Mouse (Mus musculus): Measurements from ENCODE around the gene Urb2. TPM values are rescaled to one million over a fixed set of nuclear protein-coding genes. Genes with fewer than 3 reads are reported as not detected.
A peak's percentile ranks its signal among the peaks of the same experiment; 100 is the strongest.

Urb2 gene
- polyA plus RNA-seq, 1 experiment from 2014 or later: 1.2 TPM

GRCm38 (mm10) chr8:124067059-124067750 lies 45.9 kb downstream of the Urb2 start:
- no peak overlapping the region for H3K4me3 ChIP-seq (ENCODE audit: low read depth, low read length)
- no peaks in the 10 kb centered on the region for H3K9me3 ChIP-seq (ENCODE audit: low read length)
- no peak overlapping the region for H3K4me2 ChIP-seq (ENCODE audit: low read depth, low read length)
- H3K27me3 ChIP-seq (ENCODE audit: insufficient read depth, low read length): no peaks in the 10 kb centered on the region
- H3K9ac ChIP-seq (replicated peaks): no peak overlapping the region
- DNase-seq: no peak
- H3K4me1 ChIP-seq (ENCODE audit: insufficient read depth): no peaks in the 10 kb centered on the region; the same call in 1 of the 2 replicates
- no peak overlapping the region for H3K27ac ChIP-seq (ENCODE audit: low read depth)
- no peaks in the 10 kb centered on the region for H3K36me3 ChIP-seq (replicated peaks; ENCODE audit: insufficient read depth, low read length)
- no peak for ATAC-seq
- no peak for TF ChIP-seq CTCF (IDR thresholded peaks at IDR 0.05; ENCODE audit: low read depth)
- no peak for TF ChIP-seq EP300 (IDR thresholded peaks at IDR 0.05; ENCODE audit: low read depth)
- WGBS (ENCODE audit: insufficient replicate concordance): 67% methylated on average over 4 of the region's 4 CpGs

- no peak; the same call in 1 of the 2 replicates for ATAC-seq
- no peak overlapping the region for H3K27ac ChIP-seq (ENCODE audit: low read depth)
- 42% methylated on average over 18 of the region's 18 CpGs for WGBS (ENCODE audit: insufficient replicate concordance)
Observed at GRCm38 (mm10) chr8:124070363-124071324, 49.3 kb downstream of the Urb2 start.

GRCm38 (mm10) chr8:124075977-124076376 lies 54.7 kb downstream of the Urb2 start:
- ATAC-seq: no peak

More at GRCm38 (mm10) chr8:124070363-124071324, 49.3 kb downstream of the Urb2 start:
- Histone ChIP-seq H3K9ac (replicated peaks) (no peak overlapping the region), H3K27me3 (ENCODE audit: insufficient read depth, low read length) (no peaks in the 10 kb centered on the region), H3K36me3 (replicated peaks; ENCODE audit: insufficient read depth, low read length) (no peaks in the 10 kb centered on the region), H3K4me2 (ENCODE audit: low read depth, low read length) (no peak overlapping the region), H3K9me3 (ENCODE audit: low read length) (no peaks in the 10 kb centered on the region), H3K4me1 (ENCODE audit: insufficient read depth) (no peaks in the 10 kb centered on the region; the same call in 1 of the 2 replicates), H3K4me3 (ENCODE audit: low read depth, low read length) (no peak overlapping the region)
- no peak for DNase-seq
- no peak for TF ChIP-seq EP300 (IDR thresholded peaks at IDR 0.05; ENCODE audit: low read depth)
- TF ChIP-seq CTCF (IDR thresholded peaks at IDR 0.05; ENCODE audit: low read depth): no peak

GRCm38 (mm10) chr8:124076416-124076815 lies 55.1 kb downstream of the Urb2 start:
- no peak overlapping the region for H3K4me2 ChIP-seq (ENCODE audit: low read depth, low read length)
- H3K4me3 ChIP-seq (ENCODE audit: low read depth, low read length): no peak overlapping the region
- H3K9me3 ChIP-seq (ENCODE audit: low read length): no peaks in the 10 kb centered on the region
- no peaks in the 10 kb centered on the region for H3K36me3 ChIP-seq (replicated peaks; ENCODE audit: insufficient read depth, low read length)
- no peak for TF ChIP-seq EP300 (IDR thresholded peaks at IDR 0.05; ENCODE audit: low read depth)
- no peak for TF ChIP-seq CTCF (IDR thresholded peaks at IDR 0.05; ENCODE audit: low read depth)
- H3K4me1 ChIP-seq (ENCODE audit: insufficient read depth): peaks cover 3% of the 10 kb centered on the region
- H3K9ac ChIP-seq (replicated peaks): no peak overlapping the region
- DNase-seq (no peak), ATAC-seq (no peak)
- 73% methylated on average over 3 of the region's 3 CpGs for WGBS (ENCODE audit: insufficient replicate concordance)
- H3K27ac ChIP-seq (ENCODE audit: low read depth): no peak overlapping the region
- no peaks in the 10 kb centered on the region for H3K27me3 ChIP-seq (ENCODE audit: insufficient read depth, low read length)

More at GRCm38 (mm10) chr8:124075977-124076376, 54.7 kb downstream of the Urb2 start:
- no peak overlapping the region for H3K4me3 ChIP-seq (ENCODE audit: low read depth, low read length)
- H3K9ac ChIP-seq (replicated peaks): no peak overlapping the region
- no peak overlapping the region for H3K4me2 ChIP-seq (ENCODE audit: low read depth, low read length)
- H3K9me3 ChIP-seq (ENCODE audit: low read length): no peaks in the 10 kb centered on the region
- no peak overlapping the region for H3K27ac ChIP-seq (ENCODE audit: low read depth)
- H3K27me3 ChIP-seq (ENCODE audit: insufficient read depth, low read length): no peaks in the 10 kb centered on the region
- no peaks in the 10 kb centered on the region for H3K36me3 ChIP-seq (replicated peaks; ENCODE audit: insufficient read depth, low read length)
- peaks cover 3% of the 10 kb centered on the region for H3K4me1 ChIP-seq (ENCODE audit: insufficient read depth)
- 73% methylated on average over 8 of the region's 8 CpGs for WGBS (ENCODE audit: insufficient replicate concordance)
- DNase-seq: no peak
- TF ChIP-seq EP300 (IDR thresholded peaks at IDR 0.05; ENCODE audit: low read depth) (no peak), CTCF (IDR thresholded peaks at IDR 0.05; ENCODE audit: low read depth) (no peak)

GRCm38 (mm10) chr8:124077377-124077776 lies 56.1 kb downstream of the Urb2 start:
- Histone ChIP-seq H3K36me3 (replicated peaks; ENCODE audit: insufficient read depth, low read length) (no peaks in the 10 kb centered on the region), H3K4me2 (ENCODE audit: low read depth, low read length) (peak overlapping the region; percentile 16; the same call in 1 of the 2 replicates), H3K27me3 (ENCODE audit: insufficient read depth, low read length) (no peaks in the 10 kb centered on the region), H3K4me3 (ENCODE audit: low read depth, low read length) (no peak overlapping the region), H3K9me3 (ENCODE audit: low read length) (no peaks in the 10 kb centered on the region), H3K4me1 (ENCODE audit: insufficient read depth) (peaks cover 3% of the 10 kb centered on the region), H3K9ac (replicated peaks) (no peak overlapping the region), H3K27ac (ENCODE audit: low read depth) (no peak overlapping the region)
- ATAC-seq (peak; percentile 79), DNase-seq (no peak)
- TF ChIP-seq CTCF (IDR thresholded peaks at IDR 0.05; ENCODE audit: low read depth) (no peak), EP300 (IDR thresholded peaks at IDR 0.05; ENCODE audit: low read depth) (peak; percentile 26; the same call in 1 of the 2 replicates)
- WGBS (ENCODE audit: insufficient replicate concordance): 48% methylated on average over 8 of the region's 8 CpGs

- Histone ChIP-seq H3K27me3 (ENCODE audit: insufficient read depth, low read length) (no peaks in the 10 kb centered on the region), H3K9ac (replicated peaks) (no peak overlapping the region), H3K36me3 (replicated peaks; ENCODE audit: insufficient read depth, low read length) (no peaks in the 10 kb centered on the region), H3K4me3 (ENCODE audit: low read depth, low read length) (no peak overlapping the region), H3K27ac (ENCODE audit: low read depth) (no peak overlapping the region), H3K4me1 (ENCODE audit: insufficient read depth) (peaks cover 3% of the 10 kb centered on the region), H3K4me2 (ENCODE audit: low read depth, low read length) (peak overlapping the region; percentile 16; the same call in 1 of the 2 replicates), H3K9me3 (ENCODE audit: low read length) (no peaks in the 10 kb centered on the region)
- ATAC-seq (no peak), DNase-seq (no peak)
- WGBS (ENCODE audit: insufficient replicate concordance): 77% methylated on average over 10 of the region's 10 CpGs
- TF ChIP-seq CTCF (IDR thresholded peaks at IDR 0.05; ENCODE audit: low read depth): peak; percentile 49
- TF ChIP-seq EP300 (IDR thresholded peaks at IDR 0.05; ENCODE audit: low read depth): no peak
Observed at GRCm38 (mm10) chr8:124077998-124078397, 56.7 kb downstream of the Urb2 start.
